In the genomic region with DNA sequence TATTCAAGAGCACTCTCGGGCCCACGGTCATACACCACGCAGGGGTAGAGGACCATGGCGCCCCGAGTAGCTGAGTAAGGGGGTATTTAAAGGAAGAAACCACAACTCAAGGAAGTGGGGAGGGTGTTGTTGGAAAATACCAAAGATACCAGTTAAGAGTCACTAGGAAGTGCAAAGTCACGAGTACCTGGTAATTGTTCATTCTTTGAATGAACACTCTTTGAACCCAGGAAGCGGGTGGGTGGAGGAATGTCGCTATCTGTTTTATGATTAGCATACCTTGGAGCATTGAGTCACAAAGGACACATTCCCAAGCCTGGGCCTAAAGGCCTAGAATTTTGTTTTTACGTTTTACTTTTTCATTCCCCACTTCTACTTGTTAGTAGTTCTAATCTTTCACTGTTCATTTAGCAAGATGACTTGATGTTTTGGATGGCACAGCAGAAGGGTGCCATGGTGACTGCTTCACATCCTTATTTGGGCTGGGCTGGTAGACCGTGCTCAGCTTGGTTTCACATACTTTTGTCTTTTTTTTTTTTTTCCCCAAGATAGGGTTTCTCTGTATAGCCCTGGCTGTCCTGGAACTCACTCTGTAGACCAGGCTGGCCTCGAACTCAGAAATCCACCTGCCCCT, we compare ENCODE assay signal across 22 mouse cellular contexts. TPM values are rescaled to one million over a fixed set of nuclear protein-coding genes. Genes with fewer than 3 reads are reported as not detected.
"Had no signal": no experiment of that assay in that cellular context is flagged by ENCODE, and none has a peak within 500 bp of the region (broad histone marks: within the 10 kb centered on the region; RNA-seq: fewer than 3 reads in every experiment).

No protein-coding gene starts in this region.

RNA-seq across cellular contexts. Expression of a gene that starts 21.1 kb away (rescaled TPM):
- polyA plus RNA-seq: heart, embryonic 12.5 days; heart, embryonic 13.5 days; heart, embryonic 14.5 days; heart, embryonic 15.5 days; heart, embryonic 16.5 days; heart, postnatal 0 days; hindbrain, embryonic 10.5 days; hindbrain, embryonic 11.5 days; hindbrain, embryonic 12.5 days; hindbrain, embryonic 13.5 days; hindbrain, embryonic 14.5 days; hindbrain, embryonic 15.5 days; hindbrain, embryonic 16.5 days; hindbrain, postnatal 0 days; intestine, embryonic 14.5 days; intestine, embryonic 15.5 days; intestine, embryonic 16.5 days; kidney, adult 2 months; kidney, embryonic 14.5 days; kidney, embryonic 15.5 days; kidney, embryonic 16.5 days; large intestine, adult 2 months had no signal
